Mouse (Mus musculus): Measurements from ENCODE around the gene Bckdha.

DNA sequence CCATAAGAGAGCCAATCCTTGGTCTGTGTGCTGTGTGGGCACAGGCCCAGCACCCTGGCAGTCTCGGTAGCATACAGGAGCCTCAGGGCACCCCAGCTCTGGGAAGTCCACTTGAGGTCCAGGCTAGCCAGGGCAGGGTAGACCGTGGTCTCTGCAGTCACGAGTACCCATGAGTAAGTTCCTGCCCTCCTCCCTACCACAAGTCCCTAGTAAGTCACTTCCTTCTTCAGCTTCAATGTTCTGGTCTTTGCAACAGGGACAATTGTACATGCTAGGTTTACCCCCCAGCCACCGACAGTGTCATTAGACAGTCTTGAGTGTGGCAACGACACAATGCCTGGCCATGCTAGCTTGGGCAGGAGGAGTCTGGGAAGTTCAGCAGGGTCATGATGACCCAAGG lies 26.1 kb downstream of the Bckdha start:
- TF ChIP-seq POLR2A (IDR thresholded peaks at IDR 0.05; ENCODE audit: extremely low read depth, insufficient read depth, low read length) (no peak), CTCF (IDR thresholded peaks at IDR 0.05; ENCODE audit: low read depth, low read length) (no peak)

Measured in liver, adult 2 months (tissue).